Mouse (Mus musculus) small intestine, adult 2 months (tissue): ENCODE measurements around the gene Pdia5.

Source experiments
- CTCF ChIP-seq: fragments of 200-500 bp; IDR thresholded peaks from 2 replicates; pipeline ENCODE4 v1.5.1; 2012; ENCODE audit warnings: low read depth, mild to moderate bottlenecking, control low read depth, inconsistent platforms, low read length, moderate library complexity, mixed read lengths; ENCODE audit not compliant: insufficient replicate concordance, insufficient read length; ENCODE audit errors: extremely low read depth
- POLR2A ChIP-seq: fragments of 200-500 bp; IDR thresholded peaks from 2 replicates; pipeline ENCODE4 v1.6.1; 2012; ENCODE audit warnings: low read depth, mild to moderate bottlenecking, control low read depth, inconsistent platforms, low read length, moderate library complexity

- no peak for TF ChIP-seq POLR2A
- TF ChIP-seq CTCF = no peak
Observed at GRCm38 (mm10) chr16:35362221-35362620, 128.5 kb downstream of the Pdia5 start.
